ENCODE assay signal across 8 mouse cellular contexts in the genomic region with DNA sequence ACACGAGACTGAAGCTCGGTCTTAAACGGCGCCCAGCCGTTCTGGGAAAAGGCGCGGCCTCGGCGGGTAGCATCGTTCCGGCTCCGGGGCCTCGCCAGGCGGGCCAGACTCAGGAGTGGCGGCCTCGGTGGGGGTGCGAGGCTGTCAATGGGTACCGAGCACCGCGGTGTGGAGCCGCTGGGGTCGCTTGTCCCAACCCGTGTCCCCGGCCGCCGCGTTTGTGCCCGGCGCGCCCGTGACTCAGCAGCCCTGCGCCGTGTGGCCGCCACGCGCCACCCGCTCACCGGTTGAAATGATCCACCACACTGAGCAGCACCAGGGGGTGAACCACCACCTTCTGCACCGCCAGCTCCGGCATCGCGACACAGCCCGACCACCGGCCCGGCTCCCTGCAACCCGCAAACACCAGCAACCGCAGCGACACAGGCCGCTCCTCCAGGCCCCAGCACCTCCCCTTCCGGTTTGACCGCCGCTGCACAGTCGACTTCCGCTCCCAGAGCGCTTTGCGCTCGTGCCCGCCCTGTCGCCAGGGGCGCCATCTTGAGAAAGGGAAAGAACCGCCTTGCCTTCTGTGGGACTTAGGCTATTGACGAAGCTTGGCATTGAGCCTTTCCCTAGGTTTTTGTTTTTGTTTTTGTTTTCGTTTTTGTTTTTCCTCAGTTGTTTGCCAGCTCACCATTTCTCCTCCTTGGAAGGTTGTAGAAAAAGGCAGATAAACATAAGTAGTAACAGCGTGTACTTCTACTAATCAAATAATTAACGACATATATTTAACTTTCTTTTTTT. TPM values are rescaled to one million over a fixed set of nuclear protein-coding genes. Genes with fewer than 3 reads are reported as not detected.
DNase-seq lines count a peak whose midpoint lies in the region; ATAC-seq and TF ChIP-seq lines count a peak whose summit lies in the region.

A gene (minus strand): TSS at position 470 of the 786 bp plus-strand sequence.

- peak; percentile 88 for DNase-seq in ES-E14 (ENCODE audit: low read depth, low spot score)
- peak; percentile 93 for DNase-seq in cerebellum, adult 11-12 months
- peak; percentile 95 to 96 for DNase-seq in heart, postnatal 36 days
- DNase-seq in layer of hippocampus, adult 2 months (ENCODE audit: low spot score in 2 of 2), result peak; percentile 94 to 96
- peak; percentile 98 for DNase-seq in lung, embryonic 14.5 days
- DNase-seq in thymus, adult 2 months, result peak; percentile 95

- H3K4me2 ChIP-seq in forebrain, embryonic 16.5 days (ENCODE audit: low read length), result peak within 1 kb of the TSS; percentile 70
- H3K4me2 ChIP-seq in lung, embryonic 14.5 days, result peak within 1 kb of the TSS; percentile 82

- peaks cover 26% of the 10 kb centered on the region for H3K36me3 ChIP-seq in ES-E14 (ENCODE audit: control insufficient read depth, insufficient read depth, low read length, poor library complexity, severe bottlenecking)
- peaks cover 10% of the 10 kb centered on the region for H3K36me3 ChIP-seq in forebrain, embryonic 16.5 days (ENCODE audit: control insufficient read depth, insufficient read depth)
- H3K36me3 ChIP-seq in lung, embryonic 14.5 days (ENCODE audit: insufficient read depth), result peaks cover 28% of the 10 kb centered on the region
- H3K36me3 ChIP-seq in thymus, adult 2 months (ENCODE audit: control insufficient read depth, insufficient read depth, low read length), result peaks cover 21% of the 10 kb centered on the region

- peak within 1 kb of the TSS; percentile 76 for H3K27ac ChIP-seq in ES-E14 (ENCODE audit: insufficient read depth, low read depth, low read length, poor library complexity, severe bottlenecking)
- H3K27ac ChIP-seq in forebrain, embryonic 16.5 days (ENCODE audit: low read length), result peak within 1 kb of the TSS; percentile 76
- peak within 1 kb of the TSS; percentile 96 for H3K27ac ChIP-seq in layer of hippocampus, adult 2 months
- H3K27ac ChIP-seq in lung, embryonic 14.5 days (ENCODE audit: low read depth), result peak within 1 kb of the TSS; percentile 82
- H3K27ac ChIP-seq in olfactory bulb, adult 2 months (ENCODE audit: insufficient read depth, low read depth, low read length), result peak within 1 kb of the TSS; percentile 54
- H3K27ac ChIP-seq in thymus, adult 2 months (ENCODE audit: control insufficient read depth, insufficient read depth, low read length), result no peak within 1 kb of the TSS

- ATAC-seq in forebrain, embryonic 16.5 days, result peak; percentile 99
- ATAC-seq in lung, embryonic 14.5 days (ENCODE audit: insufficient read depth), result peak; percentile 97

- TF ChIP-seq POLR2A in olfactory bulb, adult 2 months (IDR thresholded peaks at IDR 0.05; ENCODE audit: insufficient read depth, low read depth, low read length), result peak; percentile 66
- peak; percentile 57; the same call in 1 of the 2 replicates for TF ChIP-seq POLR2A in thymus, adult 2 months (IDR thresholded peaks at IDR 0.05; ENCODE audit: control insufficient read depth, extremely low read depth, insufficient read depth, low read length, poor library complexity)

- intact Hi-C loops in heart, postnatal 36 days (cut with DNase I), result loop anchor here (10.0 kb wide), 1 partner anchor 1977 kb away; a partner anchor contains a TSS

- in situ Hi-C loops in ES-E14 (cut with MboI; ENCODE audit: low sequenced_read_pairs in 2 of 2, unreplicated experiment in 2 of 2), result no loop called here

- peak within 1 kb of the TSS; percentile 97 for H3K9ac ChIP-seq in ES-E14 (ENCODE audit: insufficient read depth, low read depth, low read length, poor library complexity, severe bottlenecking)
- peak within 1 kb of the TSS; percentile 90 for H3K9ac ChIP-seq in forebrain, embryonic 16.5 days (replicated peaks; ENCODE audit: low read depth, low read length)
- H3K9ac ChIP-seq in lung, embryonic 14.5 days, result peak within 1 kb of the TSS; percentile 90

- TF ChIP-seq CTCF in layer of hippocampus, adult 2 months (conservative IDR thresholded peaks at IDR 0.05), result peak; percentile 74
- peak; percentile 68 for TF ChIP-seq CTCF in lung, embryonic 14.5 days (IDR thresholded peaks at IDR 0.05; ENCODE audit: low read depth)
- no peak for TF ChIP-seq CTCF in olfactory bulb, adult 2 months (IDR thresholded peaks at IDR 0.05; ENCODE audit: insufficient read depth, low read depth, low read length)
- peak; percentile 30; the same call in 1 of the 2 replicates for TF ChIP-seq CTCF in thymus, adult 2 months (IDR thresholded peaks at IDR 0.05; ENCODE audit: borderline replicate concordance, control insufficient read depth, extremely low read depth, insufficient read depth, low read length, poor library complexity)

- H3K4me1 ChIP-seq in ES-E14 (ENCODE audit: control insufficient read depth in 2 of 2, insufficient read depth in 2 of 2, low read length in 2 of 2, poor library complexity in 1 of 2), result peaks cover 0 to 2% of the 10 kb centered on the region in 2 experiments; a peak in 1 of 4 replicates
- peaks cover 13% of the 10 kb centered on the region for H3K4me1 ChIP-seq in forebrain, embryonic 16.5 days (replicated peaks; ENCODE audit: control insufficient read depth, insufficient read depth, low read length)
- 0 out of 2 replicates have a peak, but pooled peaks cover 3% of the 10 kb centered on the region for H3K4me1 ChIP-seq in lung, embryonic 14.5 days (ENCODE audit: insufficient read depth)
- H3K4me1 ChIP-seq in olfactory bulb, adult 2 months (ENCODE audit: control insufficient read depth, insufficient read depth, low read length), result peaks cover 5% of the 10 kb centered on the region; the same call in 1 of the 2 replicates
- no peaks in the 10 kb centered on the region for H3K4me1 ChIP-seq in thymus, adult 2 months (replicated peaks; ENCODE audit: control insufficient read depth, insufficient read depth, low read length)

- no peaks in the 10 kb centered on the region for H3K9me3 ChIP-seq in ES-E14 (ENCODE audit: control insufficient read depth, insufficient read depth, low read depth, low read length)
- no peaks in the 10 kb centered on the region for H3K9me3 ChIP-seq in forebrain, embryonic 16.5 days (ENCODE audit: control insufficient read depth, low read length)
- H3K9me3 ChIP-seq in lung, embryonic 14.5 days (ENCODE audit: low read depth, low read length), result no peaks in the 10 kb centered on the region

- peak within 1 kb of the TSS; percentile 79 to 96 for H3K4me3 ChIP-seq in ES-E14 (ENCODE audit: insufficient read depth in 1 of 2, low read depth in 1 of 2, low read length in 2 of 2, poor library complexity in 1 of 2, severe bottlenecking in 1 of 2)
- peak within 1 kb of the TSS; percentile 91 for H3K4me3 ChIP-seq in forebrain, embryonic 16.5 days (replicated peaks; ENCODE audit: low read length)
- peak within 1 kb of the TSS; percentile 86 for H3K4me3 ChIP-seq in layer of hippocampus, adult 2 months
- H3K4me3 ChIP-seq in lung, embryonic 14.5 days (ENCODE audit: low read depth, low read length), result peak within 1 kb of the TSS; percentile 97
- peak within 1 kb of the TSS; percentile 77 for H3K4me3 ChIP-seq in olfactory bulb, adult 2 months (ENCODE audit: insufficient read depth, low read depth, low read length)
- H3K4me3 ChIP-seq in thymus, adult 2 months (ENCODE audit: control insufficient read depth, insufficient read depth, low read length), result peak within 1 kb of the TSS; percentile 95

- 2% methylated on average over 65 of the region's 65 CpGs for WGBS in forebrain, embryonic 16.5 days
- 1% methylated on average over 65 of the region's 65 CpGs for WGBS in lung, embryonic 14.5 days
- 2% methylated on average over 65 of the region's 65 CpGs for WGBS in olfactory bulb, adult 2 months
- 2% methylated on average over 65 of the region's 65 CpGs for WGBS in thymus, adult 2 months

- H3K27me3 ChIP-seq in forebrain, embryonic 16.5 days (replicated peaks; ENCODE audit: control insufficient read depth, insufficient read depth, low read length), result no peaks in the 10 kb centered on the region
- no peaks in the 10 kb centered on the region for H3K27me3 ChIP-seq in lung, embryonic 14.5 days (ENCODE audit: insufficient read depth, low read length)
- H3K27me3 ChIP-seq in thymus, adult 2 months (ENCODE audit: control insufficient read depth, insufficient read depth, low read length), result no peaks in the 10 kb centered on the region

TF ChIP-seq in ES-E14, 5 proteins besides CTCF, POLR2A, EP300 and RAD21:
- TF ChIP-seq HCFC1 (IDR thresholded peaks at IDR 0.05; ENCODE audit: borderline replicate concordance, insufficient read depth, low read length), result peak; percentile 92
- peak; percentile 67; the same call in 1 of the 2 replicates for TF ChIP-seq MAFK (IDR thresholded peaks at IDR 0.05; ENCODE audit: insufficient read depth, low read depth, low read length)
- 0 out of 2 replicates have a peak, but pooled peaks have one; percentile 31 for TF ChIP-seq CHD2 (IDR thresholded peaks at IDR 0.05; ENCODE audit: low read depth, low read length)
- peak; percentile 96 for TF ChIP-seq ZNF384 (IDR thresholded peaks at IDR 0.05; ENCODE audit: low read depth, low read length)
- no peak for TF ChIP-seq ZC3H11A (IDR thresholded peaks at IDR 0.05; ENCODE audit: borderline replicate concordance, low read depth, low read length)
TF ChIP-seq in ES-E14: peak in this region for 4.

RNA-seq across cellular contexts. Expression of the gene that starts here (rescaled TPM):
- total RNA-seq in ES-E14 (2012; rRNA removed), result 125 and 150 TPM in 2 replicates
- 243 and 253 TPM in 2 replicates for polyA plus RNA-seq in forebrain, embryonic 16.5 days (2015; fragmentation: Nextera tagmentation; extraction: Ambion mirVana)
- total RNA-seq in heart, postnatal 36 days (2021), result 100 to 1,000 TPM in 1 of 2 experiments, 10 to 100 TPM in 1; 95.7 to 104 TPM
- total RNA-seq in layer of hippocampus, adult 2 months (2021), result 100 to 1,000 TPM; 103 to 107 TPM
- 260 and 269 TPM in 2 replicates for polyA plus RNA-seq in lung, embryonic 14.5 days (2014; fragmentation: Nextera tagmentation; extraction: Ambion mirVana)
- not detected in 2 replicates for polyA plus RNA-seq in olfactory bulb, adult 2 months (2012; ENCODE audit: insufficient read depth, insufficient read length, low replicate concordance, missing spikeins)
- 48.9 and 52.2 TPM in 2 replicates for polyA plus RNA-seq in thymus, adult 2 months (2012; rRNA removed)
